Mouse (Mus musculus): ENCODE data around the gene Bag5.

DNA sequence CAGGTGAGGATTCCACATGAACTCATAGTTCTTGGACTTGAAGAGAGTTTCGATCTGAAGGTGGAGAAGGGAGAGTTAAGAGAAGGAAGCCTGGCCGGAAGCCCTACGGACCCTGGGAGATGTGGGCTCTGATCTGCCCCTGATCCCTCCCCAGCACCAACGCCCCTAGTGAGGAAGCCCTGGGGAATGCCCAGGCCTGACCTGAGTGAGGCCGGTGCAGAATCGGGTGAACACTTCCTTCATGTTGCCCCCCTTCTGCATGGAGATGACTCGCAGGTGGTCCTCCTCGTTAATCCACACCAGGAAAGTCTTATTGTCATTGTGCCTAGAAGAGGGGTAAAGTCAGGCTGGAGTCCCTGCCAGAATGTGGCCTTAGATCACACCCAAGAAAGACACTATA is 43.1 kb downstream of the Bag5 start:
- no peak for TF ChIP-seq CTCF (IDR thresholded peaks at IDR 0.05)
- TF ChIP-seq EP300 (IDR thresholded peaks at IDR 0.05; ENCODE audit: insufficient read depth, low read depth, low read length), result no peak
